Comparison of ENCODE assay signal across 25 mouse cellular contexts in the genomic region with DNA sequence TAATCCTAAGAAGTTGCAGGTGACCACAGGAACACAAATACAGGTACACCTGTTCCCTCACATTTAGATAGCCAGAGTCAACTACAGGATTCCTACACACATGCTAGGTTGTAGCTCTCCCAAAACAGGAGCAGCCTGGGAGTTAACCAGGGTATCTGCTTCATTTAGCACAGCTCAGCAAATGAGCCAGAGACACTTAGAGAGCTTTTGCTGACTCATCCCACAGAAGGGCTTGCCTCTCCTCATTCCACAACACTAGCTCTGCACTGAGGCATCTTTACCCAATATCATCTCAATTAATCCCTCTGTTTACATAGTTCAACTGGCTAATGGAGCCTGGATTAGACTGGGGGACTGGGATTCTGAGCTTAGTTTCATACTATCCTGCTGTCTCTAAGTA.
DNase-seq lines count a peak whose midpoint lies in the region; ATAC-seq and TF ChIP-seq lines count a peak whose summit lies in the region.
"Had no signal": no experiment of that assay in that cellular context is flagged by ENCODE, and none has a peak within 500 bp of the region (broad histone marks: within the 10 kb centered on the region; RNA-seq: fewer than 3 reads in every experiment).

No protein-coding gene starts in this region.

- DNase-seq in kidney, postnatal 4 days = no peak
- no peak for DNase-seq in ES-E14 (ENCODE audit: low read depth, low spot score)
- peak; percentile 27 for DNase-seq in brain, adult 2 months (ENCODE audit: low read depth, low spot score)
- DNase-seq in stomach, postnatal 0 days (ENCODE audit: low spot score) = no peak
- DNase-seq in forebrain, embryonic 14.5 days (ENCODE audit: low spot score) = no peak
- DNase-seq in embryo, embryonic 10 days (ENCODE audit: low spot score) = no peak
- no peak for DNase-seq in testis, postnatal 10 days (ENCODE audit: low spot score)
- DNase-seq: adrenal gland, adult 2 months; adrenal gland, postnatal 14 days; cerebellum, adult 11-12 months; cerebellum, adult 8-10 months; cerebellum, postnatal 10 days; cerebellum, postnatal 36 days; gastrocnemius, adult 2 months; gastrocnemius, postnatal 14 days; heart, adult 11 months had no signal

- no peak overlapping the region for H3K4me3 ChIP-seq in kidney, embryonic 15.5 days (replicated peaks)
- H3K4me3 ChIP-seq in ES-E14 (ENCODE audit: insufficient read depth in 1 of 2, low read depth in 1 of 2, low read length in 2 of 2, poor library complexity in 1 of 2, severe bottlenecking in 1 of 2) = no peak overlapping the region
- H3K4me3 ChIP-seq in stomach, postnatal 0 days (ENCODE audit: low read depth, low read length) = no peak overlapping the region
- no peak overlapping the region for H3K4me3 ChIP-seq in forebrain, embryonic 14.5 days (ENCODE audit: low read depth, low read length)
- H3K4me3 ChIP-seq: embryonic facial prominence, embryonic 12.5 days; embryonic facial prominence, embryonic 15.5 days; forebrain, embryonic 15.5 days; gastrocnemius, adult 2 months; hindbrain, embryonic 13.5 days had no signal

- ATAC-seq in kidney, embryonic 15.5 days (replicated peaks; ENCODE audit: low FRiP score) = 0 out of 2 replicates have a peak, but pooled peaks have one; percentile 43
- ATAC-seq in stomach, postnatal 0 days (ENCODE audit: low FRiP score, low TSS enrichment) = peak; percentile 42; the same call in 1 of the 2 replicates
- ATAC-seq in forebrain, embryonic 14.5 days = no peak
- ATAC-seq: CD4-positive, CD25-positive, alpha-beta regulatory T cell, adult 4 months; forebrain, embryonic 15.5 days; hindbrain, embryonic 16.5 days had no signal

- no peaks in the 10 kb centered on the region for H3K27me3 ChIP-seq in kidney, embryonic 15.5 days
- H3K27me3 ChIP-seq in stomach, postnatal 0 days (ENCODE audit: control insufficient read depth, insufficient read depth, low read length) = no peaks in the 10 kb centered on the region
- no peaks in the 10 kb centered on the region for H3K27me3 ChIP-seq in forebrain, embryonic 14.5 days (replicated peaks; ENCODE audit: control insufficient read depth, insufficient read depth, low read length)
- H3K27me3 ChIP-seq: embryonic facial prominence, embryonic 12.5 days; embryonic facial prominence, embryonic 15.5 days; forebrain, embryonic 15.5 days; hindbrain, embryonic 13.5 days had no signal

- H3K9ac ChIP-seq in kidney, embryonic 15.5 days = no peak overlapping the region
- no peak overlapping the region for H3K9ac ChIP-seq in ES-E14 (ENCODE audit: insufficient read depth, low read depth, low read length, poor library complexity, severe bottlenecking)
- H3K9ac ChIP-seq in stomach, postnatal 0 days (ENCODE audit: low read length) = no peak overlapping the region
- no peak overlapping the region for H3K9ac ChIP-seq in forebrain, embryonic 14.5 days (ENCODE audit: low read length)
- H3K9ac ChIP-seq: embryonic facial prominence, embryonic 12.5 days; embryonic facial prominence, embryonic 15.5 days; forebrain, embryonic 15.5 days; hindbrain, embryonic 13.5 days had no signal

- TF ChIP-seq EP300 in stomach, postnatal 0 days (optimal IDR thresholded peaks at IDR 0.05) = no peak

- H3K9me3 ChIP-seq in kidney, embryonic 15.5 days (replicated peaks) = no peaks in the 10 kb centered on the region
- H3K9me3 ChIP-seq in ES-E14 (ENCODE audit: control insufficient read depth, insufficient read depth, low read depth, low read length) = no peaks in the 10 kb centered on the region
- H3K9me3 ChIP-seq in stomach, postnatal 0 days (ENCODE audit: control insufficient read depth, low read length) = no peaks in the 10 kb centered on the region
- no peaks in the 10 kb centered on the region for H3K9me3 ChIP-seq in forebrain, embryonic 14.5 days (replicated peaks; ENCODE audit: control insufficient read depth, low read length)
- H3K9me3 ChIP-seq: embryonic facial prominence, embryonic 12.5 days; embryonic facial prominence, embryonic 15.5 days; forebrain, embryonic 15.5 days; G1E; hindbrain, embryonic 13.5 days had no signal

- no peaks in the 10 kb centered on the region for H3K4me1 ChIP-seq in kidney, embryonic 15.5 days
- no peaks in the 10 kb centered on the region for H3K4me1 ChIP-seq in ES-E14 (ENCODE audit: control insufficient read depth in 2 of 2, insufficient read depth in 2 of 2, low read length in 2 of 2, poor library complexity in 1 of 2)
- no peaks in the 10 kb centered on the region for H3K4me1 ChIP-seq in stomach, postnatal 0 days (replicated peaks; ENCODE audit: control insufficient read depth, insufficient read depth)
- no peaks in the 10 kb centered on the region for H3K4me1 ChIP-seq in forebrain, embryonic 14.5 days (ENCODE audit: control insufficient read depth, insufficient read depth, low read length)
- H3K4me1 ChIP-seq: embryonic facial prominence, embryonic 12.5 days; embryonic facial prominence, embryonic 15.5 days; forebrain, embryonic 15.5 days; hindbrain, embryonic 13.5 days had no signal

- H3K27ac ChIP-seq in kidney, embryonic 15.5 days = no peak overlapping the region
- no peak overlapping the region for H3K27ac ChIP-seq in ES-E14 (ENCODE audit: insufficient read depth, low read depth, low read length, poor library complexity, severe bottlenecking)
- no peak overlapping the region for H3K27ac ChIP-seq in stomach, postnatal 0 days (replicated peaks)
- H3K27ac ChIP-seq in forebrain, embryonic 14.5 days (ENCODE audit: low read depth, low read length) = no peak overlapping the region
- H3K27ac ChIP-seq: embryonic facial prominence, embryonic 12.5 days; embryonic facial prominence, embryonic 15.5 days; forebrain, embryonic 15.5 days; gastrocnemius, adult 2 months; hindbrain, embryonic 13.5 days had no signal

- H3K36me3 ChIP-seq in kidney, embryonic 15.5 days = no peaks in the 10 kb centered on the region
- no peaks in the 10 kb centered on the region for H3K36me3 ChIP-seq in ES-E14 (ENCODE audit: control insufficient read depth, insufficient read depth, low read length, poor library complexity, severe bottlenecking)
- H3K36me3 ChIP-seq in stomach, postnatal 0 days (ENCODE audit: control insufficient read depth, insufficient read depth, low read length) = no peaks in the 10 kb centered on the region
- H3K36me3 ChIP-seq in forebrain, embryonic 14.5 days (ENCODE audit: control insufficient read depth, insufficient read depth, low read length) = no peaks in the 10 kb centered on the region
- H3K36me3 ChIP-seq: embryonic facial prominence, embryonic 12.5 days; embryonic facial prominence, embryonic 15.5 days; forebrain, embryonic 15.5 days; G1E; hindbrain, embryonic 13.5 days had no signal

- in situ Hi-C loops in ES-E14 (cut with MboI; ENCODE audit: low sequenced_read_pairs in 2 of 2, unreplicated experiment in 2 of 2) = no loop called here

- no peak overlapping the region for H3K4me2 ChIP-seq in kidney, embryonic 15.5 days
- no peak overlapping the region for H3K4me2 ChIP-seq in stomach, postnatal 0 days (replicated peaks; ENCODE audit: low read depth)
- no peak overlapping the region for H3K4me2 ChIP-seq in forebrain, embryonic 14.5 days (ENCODE audit: low read length)
- H3K4me2 ChIP-seq: embryonic facial prominence, embryonic 12.5 days; embryonic facial prominence, embryonic 15.5 days; forebrain, embryonic 15.5 days; heart, embryonic 11.5 days; hindbrain, embryonic 13.5 days had no signal

- TF ChIP-seq CTCF in stomach, postnatal 0 days (IDR thresholded peaks at IDR 0.05; ENCODE audit: low read depth) = no peak

TF ChIP-seq in ES-E14, 5 proteins besides CTCF, POLR2A, EP300 and RAD21:
- no peak for TF ChIP-seq ZNF384 (IDR thresholded peaks at IDR 0.05; ENCODE audit: low read depth, low read length)
- no peak for TF ChIP-seq ZC3H11A (IDR thresholded peaks at IDR 0.05; ENCODE audit: borderline replicate concordance, low read depth, low read length)
- TF ChIP-seq MAFK (IDR thresholded peaks at IDR 0.05; ENCODE audit: insufficient read depth, low read depth, low read length) = peak; percentile 54; the same call in 1 of the 2 replicates
- no peak for TF ChIP-seq CHD2 (IDR thresholded peaks at IDR 0.05; ENCODE audit: low read depth, low read length)
TF ChIP-seq in ES-E14: peak in this region for 1.
